Mouse (Mus musculus) brain, embryonic 14.5 days (tissue): ENCODE data around the gene Irs4.

ENCODE experiments used
- CTCF ChIP-seq: fragments of 200-500 bp; IDR thresholded peaks from 2 replicates; pipeline ENCODE4 v1.5.1; 2012; ENCODE audit warnings: inconsistent platforms, mild to moderate bottlenecking, moderate library complexity, borderline replicate concordance; ENCODE audit not compliant: insufficient read depth, insufficient read length; ENCODE audit errors: extremely low read depth
- POLR2A ChIP-seq: fragments of 200-500 bp; IDR thresholded peaks from 2 replicates; pipeline ENCODE4 v1.6.1; 2012; ENCODE audit warnings: mild to moderate bottlenecking, inconsistent platforms, borderline replicate concordance; ENCODE audit not compliant: poor library complexity, insufficient read depth, insufficient read length, severe bottlenecking; ENCODE audit errors: extremely low read depth

DNA sequence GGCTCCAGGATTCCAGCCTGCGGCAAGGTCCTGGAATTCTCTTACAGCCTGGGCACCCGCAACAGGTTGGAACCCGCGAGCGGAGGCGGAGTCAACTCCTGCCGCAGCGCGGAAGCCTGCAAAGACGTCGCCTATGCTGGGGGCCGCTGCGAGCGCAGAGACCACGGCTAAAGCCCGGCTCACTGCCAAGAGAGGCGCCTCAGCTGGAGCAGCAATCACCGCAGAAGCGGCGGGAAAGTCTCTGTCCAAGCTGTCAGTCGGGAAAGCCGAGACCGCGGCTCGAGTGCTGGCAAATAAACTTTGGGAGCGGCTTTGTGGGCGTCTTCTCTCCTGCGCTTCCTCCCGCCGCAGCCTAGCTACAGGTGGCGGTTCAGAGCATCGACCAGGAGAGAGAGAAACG, 3.3 kb downstream of the Irs4 start:
- TF ChIP-seq CTCF: no peak
- TF ChIP-seq POLR2A: no peak
